Mouse (Mus musculus) myocyte (in vitro differentiated cells): ENCODE data around the gene Dmgdh. TPM values are rescaled to one million over a fixed set of nuclear protein-coding genes. Genes with fewer than 3 reads are reported as not detected.

ENCODE experiments used
- H3K27me3 ChIP-seq: one replicate; pipeline ENCODE4 v1.6.1; 2011; ENCODE audit not compliant: control insufficient read depth, insufficient read depth, insufficient read length
- H3K36me3 ChIP-seq: one replicate; pipeline ENCODE4 v1.6.1; 2011; ENCODE audit not compliant: control insufficient read depth, insufficient read depth
- H3K4me2 ChIP-seq: one replicate; pipeline ENCODE4 v1.6.1; 2011; ENCODE audit warnings: low read depth, control low read depth
- H3K4me3 ChIP-seq: one replicate; pipeline ENCODE4 v1.5.1; 2011; ENCODE audit warnings: mild to moderate bottlenecking, control low read depth, moderate library complexity
- H3K79me2 ChIP-seq: one replicate; pipeline ENCODE4 v1.6.1; 2011; ENCODE audit not compliant: control insufficient read depth, insufficient read depth
- H3ac ChIP-seq: one replicate; pipeline ENCODE4 v1.6.1; 2011; ENCODE audit not compliant: control insufficient read depth, insufficient read length
- CEBPB ChIP-seq: IDR thresholded peaks from 2 replicates; pipeline ENCODE4 v1.6.1; 2011; ENCODE audit warnings: mild to moderate bottlenecking, moderate library complexity; ENCODE audit not compliant: poor library complexity, insufficient read depth, severe bottlenecking
- E2F4 ChIP-seq: IDR thresholded peaks from one replicate; pipeline ENCODE4 v1.6.1; 2011; ENCODE audit warnings: mild to moderate bottlenecking, control low read depth, moderate library complexity; ENCODE audit not compliant: insufficient read depth
- MAX ChIP-seq: IDR thresholded peaks from one replicate; pipeline ENCODE4 v1.6.1; 2011; ENCODE audit warnings: low read depth, mild to moderate bottlenecking, control low read depth
- MYOD1 ChIP-seq, 3 experiments: IDR thresholded peaks; one replicate each; pipeline ENCODE4 v1.6.1; 2011; ENCODE audit warnings: control low read depth in 2 of 3, low read depth in 2 of 3, mild to moderate bottlenecking in 2 of 3, moderate library complexity in 1 of 3; ENCODE audit not compliant: insufficient read length in 2 of 3, control insufficient read depth in 1 of 3
- MYOG ChIP-seq, 3 experiments: IDR thresholded peaks; one replicate each; pipeline ENCODE4 v1.6.1; 2011; ENCODE audit warnings: control low read depth in 2 of 3, low read depth in 2 of 3, mild to moderate bottlenecking in 2 of 3; ENCODE audit not compliant: insufficient read length in 2 of 3, control insufficient read depth in 1 of 3, insufficient read depth in 1 of 3
- POLR2A ChIP-seq: IDR thresholded peaks from one replicate; pipeline ENCODE4 v1.6.1; 2011; ENCODE audit warnings: low read depth, mild to moderate bottlenecking, control low read depth, moderate library complexity; ENCODE audit not compliant: insufficient read length
- POLR2AphosphoS2 ChIP-seq: IDR thresholded peaks from one replicate; pipeline ENCODE4 v1.6.1; 2011; ENCODE audit warnings: low read depth, control low read depth; ENCODE audit not compliant: insufficient read length
- REST ChIP-seq: IDR thresholded peaks from one replicate; pipeline ENCODE4 v1.6.1; 2011; ENCODE audit warnings: mild to moderate bottlenecking, control low read depth, moderate library complexity; ENCODE audit not compliant: insufficient read depth, insufficient read length
- SRF ChIP-seq: IDR thresholded peaks from one replicate; pipeline ENCODE4 v1.6.1; 2011; ENCODE audit warnings: low read depth; ENCODE audit not compliant: control insufficient read depth, insufficient read length
- TCF12 ChIP-seq: IDR thresholded peaks from one replicate; pipeline ENCODE4 v1.6.1; 2011; ENCODE audit warnings: mild to moderate bottlenecking, control low read depth; ENCODE audit not compliant: poor library complexity, insufficient read depth, severe bottlenecking
- TCF3 ChIP-seq: IDR thresholded peaks from one replicate; pipeline ENCODE4 v1.6.1; 2011; ENCODE audit warnings: low read depth, control low read depth; ENCODE audit not compliant: insufficient read length
- USF1 ChIP-seq: IDR thresholded peaks from one replicate; pipeline ENCODE4 v1.6.1; 2011; ENCODE audit warnings: low read depth, mild to moderate bottlenecking, control low read depth, moderate library complexity
- polyA plus RNA-seq: library from polyadenylated mRNA; unstranded; fragments of >200 nt; fragmentation: generic; extraction: Trizol; gene quantifications from one replicate; pipeline ENCODE4 v1.2.1, GENCODE M21; 2012; ENCODE audit warnings: missing spikeins

Gene Dmgdh
- polyA plus RNA-seq, 1 experiment = not detected

DNA sequence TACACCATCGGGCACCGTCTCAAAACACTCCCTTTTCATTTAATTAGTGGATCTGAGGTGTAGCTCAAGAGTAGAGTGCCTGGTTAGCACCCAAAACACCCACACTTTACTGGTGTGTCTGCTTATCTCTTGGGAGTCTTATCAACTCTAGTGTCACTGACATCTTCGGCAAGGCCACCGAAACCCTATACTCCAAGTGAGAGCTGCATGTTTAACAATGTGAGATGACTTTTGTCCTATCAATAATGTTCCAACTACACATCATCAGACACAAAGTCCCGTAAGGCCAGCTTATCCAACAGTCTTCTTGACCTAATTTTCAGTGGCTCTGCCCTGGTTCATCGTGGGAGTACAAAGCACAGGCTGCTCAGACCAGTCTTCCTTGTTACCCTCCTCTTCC lies 20.9 kb upstream of the Dmgdh start:
- Histone ChIP-seq H3K79me2 (no peaks in the 10 kb centered on the region), H3K4me2 (no peak overlapping the region), H3K4me3 (no peak overlapping the region), H3K27me3 (no peaks in the 10 kb centered on the region), H3K36me3 (no peaks in the 10 kb centered on the region), H3ac (no peak overlapping the region)
- TF ChIP-seq CEBPB = no peak
- no peak for TF ChIP-seq TCF3
- TF ChIP-seq E2F4 = no peak
- no peak for TF ChIP-seq REST
- TF ChIP-seq SRF = no peak

DNA sequence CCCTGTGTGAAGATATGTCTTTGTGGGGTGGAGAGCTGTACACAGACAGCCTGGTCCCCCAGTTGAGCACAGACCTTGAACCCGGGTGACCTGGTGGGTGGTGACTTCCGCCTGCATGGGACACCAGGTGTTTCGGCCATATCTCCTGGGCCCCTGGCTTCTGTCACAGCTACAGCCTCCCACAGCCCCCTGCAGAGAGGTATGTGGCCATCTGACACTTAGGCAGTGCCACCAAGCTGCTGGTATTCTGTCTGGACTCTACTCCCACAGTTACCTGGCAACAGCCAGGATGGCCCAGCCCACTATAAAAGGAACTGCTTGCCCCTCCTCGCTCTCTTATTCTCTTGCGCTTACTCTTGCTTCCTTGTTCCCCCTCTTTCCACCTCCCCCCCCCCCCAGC lies 16.3 kb upstream of the Dmgdh start:
- no peak overlapping the region for H3K4me2 ChIP-seq
- TF ChIP-seq USF1 = no peak
- no peak for TF ChIP-seq POLR2A
- no peak for TF ChIP-seq TCF3
- no peak for TF ChIP-seq REST
- TF ChIP-seq SRF = no peak
- TF ChIP-seq TCF12 = no peak
- H3ac ChIP-seq = no peak overlapping the region
- H3K27me3 ChIP-seq = no peaks in the 10 kb centered on the region
- no peaks in the 10 kb centered on the region for H3K79me2 ChIP-seq
- H3K4me3 ChIP-seq = no peak overlapping the region
- H3K36me3 ChIP-seq = no peaks in the 10 kb centered on the region

DNA sequence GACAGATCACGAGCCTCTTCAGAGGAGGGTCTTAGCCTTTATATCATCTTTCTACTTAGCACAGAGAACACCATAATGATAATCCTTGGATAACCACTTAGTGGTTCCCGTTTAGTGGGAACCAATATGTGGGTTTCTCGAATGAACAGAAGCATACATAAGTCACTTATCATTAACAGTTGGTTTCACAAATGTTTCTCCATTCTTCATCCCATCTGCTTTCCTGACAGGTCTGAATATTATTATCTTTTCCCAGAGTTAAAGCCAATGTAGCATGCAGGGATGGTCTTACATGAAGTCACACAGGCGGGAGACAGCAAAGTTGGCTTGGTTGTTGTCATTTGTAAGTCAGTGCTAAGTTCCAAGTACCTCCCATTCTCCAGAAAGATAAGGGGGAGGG lies 6.6 kb upstream of the Dmgdh start:
- H3K79me2 ChIP-seq = no peaks in the 10 kb centered on the region
- no peak overlapping the region for H3K4me2 ChIP-seq
- no peaks in the 10 kb centered on the region for H3K36me3 ChIP-seq
- no peak overlapping the region for H3K4me3 ChIP-seq
- H3K27me3 ChIP-seq = peaks cover 7% of the 10 kb centered on the region
- H3ac ChIP-seq = no peak overlapping the region
- TF ChIP-seq USF1 (no peak), POLR2A (no peak), MAX (no peak), TCF12 (no peak), TCF3 (no peak), POLR2AphosphoS2 (no peak), MYOD1 (IDR thresholded peaks at IDR 0.05; ENCODE audit: control insufficient read depth in 1 of 3, insufficient read length in 2 of 3, low read depth in 2 of 3) (no peak), E2F4 (no peak), REST (no peak), CEBPB (no peak), MYOG (IDR thresholded peaks at IDR 0.05; ENCODE audit: control insufficient read depth in 1 of 3, insufficient read depth in 1 of 3, insufficient read length in 2 of 3, low read depth in 2 of 3) (no peak), SRF (no peak)

DNA sequence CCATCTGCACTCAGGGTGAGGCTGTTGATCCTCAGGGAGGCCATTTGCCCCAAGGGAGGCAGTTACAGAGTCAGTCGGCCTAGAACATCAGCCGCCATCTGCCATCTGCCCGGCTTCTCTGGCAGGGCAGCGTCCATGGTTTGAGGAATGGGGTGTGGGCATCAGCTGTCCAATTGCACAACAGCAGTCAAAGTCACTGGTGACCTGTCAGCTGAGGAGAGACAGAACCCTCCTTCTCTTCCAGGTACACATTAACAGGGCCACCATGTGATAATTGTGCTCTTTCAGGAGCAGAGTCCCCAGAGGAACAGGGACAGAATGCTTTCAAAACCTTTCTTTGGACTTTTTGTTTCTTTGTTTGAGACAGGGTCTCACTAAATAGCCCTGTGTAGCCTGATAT lies 1.9 kb upstream of the Dmgdh start:
- no peak overlapping the region for H3K4me2 ChIP-seq
- H3K36me3 ChIP-seq = no peaks in the 10 kb centered on the region
- no peaks in the 10 kb centered on the region for H3K79me2 ChIP-seq
- no peak overlapping the region for H3ac ChIP-seq
- TF ChIP-seq SRF = no peak
- TF ChIP-seq REST = no peak
- TF ChIP-seq MYOG (IDR thresholded peaks at IDR 0.05; ENCODE audit: control insufficient read depth in 1 of 3, insufficient read depth in 1 of 3, insufficient read length in 2 of 3, low read depth in 2 of 3) = no peak
- no peak for TF ChIP-seq POLR2AphosphoS2
- no peak for TF ChIP-seq MYOD1 (IDR thresholded peaks at IDR 0.05; ENCODE audit: control insufficient read depth in 1 of 3, insufficient read length in 2 of 3, low read depth in 2 of 3)
- TF ChIP-seq MAX = no peak
- TF ChIP-seq TCF3 = no peak
- TF ChIP-seq USF1 = no peak
- no peak for TF ChIP-seq TCF12
- no peak for TF ChIP-seq CEBPB
- no peak for TF ChIP-seq E2F4
- no peak for TF ChIP-seq POLR2A
- H3K4me3 ChIP-seq = no peak overlapping the region
- H3K27me3 ChIP-seq = no peaks in the 10 kb centered on the region

DNA sequence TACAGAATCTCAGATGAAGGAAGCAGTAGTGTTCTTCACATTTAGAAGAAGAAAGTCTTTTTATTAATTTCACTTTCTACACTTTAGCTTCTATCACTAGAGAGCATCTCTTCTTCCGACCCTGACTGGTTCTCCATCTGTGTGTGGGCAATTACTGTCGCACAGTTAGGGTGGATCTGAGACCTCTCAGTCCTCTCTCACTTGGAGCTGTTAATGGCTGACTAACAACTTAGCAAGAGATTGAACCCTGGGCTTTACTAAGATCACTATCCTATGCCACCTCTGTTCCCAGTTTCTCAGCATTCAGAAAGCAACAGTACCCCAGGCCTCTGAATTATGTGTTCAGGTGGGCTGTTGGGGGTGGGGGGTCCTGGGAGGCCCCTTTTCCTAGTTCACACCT lies 937 bp upstream of the Dmgdh start:
- no peaks in the 10 kb centered on the region for H3K36me3 ChIP-seq
- H3K4me3 ChIP-seq = no peak overlapping the region
- no peak for TF ChIP-seq TCF3
- no peak for TF ChIP-seq MYOD1 (IDR thresholded peaks at IDR 0.05; ENCODE audit: control insufficient read depth in 1 of 3, insufficient read length in 2 of 3, low read depth in 2 of 3)
- no peak for TF ChIP-seq REST
- no peak for TF ChIP-seq SRF
- no peak for TF ChIP-seq USF1
- no peak for TF ChIP-seq CEBPB
- TF ChIP-seq MYOG (IDR thresholded peaks at IDR 0.05; ENCODE audit: control insufficient read depth in 1 of 3, insufficient read depth in 1 of 3, insufficient read length in 2 of 3, low read depth in 2 of 3) = no peak
- TF ChIP-seq E2F4 = no peak
- no peak for TF ChIP-seq TCF12
- TF ChIP-seq MAX = no peak
- TF ChIP-seq POLR2AphosphoS2 = no peak
- H3K79me2 ChIP-seq = no peaks in the 10 kb centered on the region
- no peak overlapping the region for H3K4me2 ChIP-seq
- H3K27me3 ChIP-seq = no peaks in the 10 kb centered on the region
- H3ac ChIP-seq = no peak overlapping the region
